Mouse (Mus musculus): ENCODE measurements at regions not wholly inside any gene's neighbourhood (a gene's known extent, or its start where the extent isn't known, plus 50 kb on each side); places are given as distances from the start of the nearest gene placed in this dataset.
"Not testable (repeated sequence)": the region's sequence is repeated elsewhere in the genome, so short reads cannot be mapped to it uniquely, and the experiment has no call there.

GRCm38 (mm10) chr7:113010150-113010549, 56.4 kb downstream of the Rassf10 start:
- DNase-seq (ENCODE audit: low spot score) = no peak

- no peak for DNase-seq (ENCODE audit: low spot score)
These were observed 63.5 kb downstream of the Rassf10 start for GRCm38 (mm10) chr7:113017092-113017755.

- DNase-seq (ENCODE audit: low spot score) = no peak
These were observed 67.7 kb downstream of the Rassf10 start for GRCm38 (mm10) chr7:113021412-113021811.

- no peak for DNase-seq (ENCODE audit: low spot score)
These were observed 68.8 kb downstream of the Rassf10 start for GRCm38 (mm10) chr7:113022516-113022915.

DNA sequence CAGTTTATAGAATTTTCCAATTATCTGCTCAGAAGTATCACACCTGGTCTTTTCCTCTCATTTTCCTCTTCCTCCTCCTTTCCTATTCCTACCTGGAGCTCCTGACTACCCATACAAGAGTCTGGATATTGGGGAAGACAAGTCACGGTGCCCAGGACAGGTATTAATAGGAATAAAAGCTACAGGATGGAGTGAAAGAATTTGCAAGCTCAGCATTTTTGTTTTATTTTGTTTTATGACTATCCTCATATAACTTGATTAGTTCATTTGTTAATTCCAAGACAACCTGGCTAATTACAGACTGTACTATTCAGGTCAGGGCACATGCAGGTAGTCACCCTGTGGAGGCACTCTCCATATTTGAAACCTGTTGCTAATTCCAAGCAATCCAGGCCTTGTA, 72.0 kb downstream of the Rassf10 start:
- no peak for DNase-seq (ENCODE audit: low spot score)

DNA sequence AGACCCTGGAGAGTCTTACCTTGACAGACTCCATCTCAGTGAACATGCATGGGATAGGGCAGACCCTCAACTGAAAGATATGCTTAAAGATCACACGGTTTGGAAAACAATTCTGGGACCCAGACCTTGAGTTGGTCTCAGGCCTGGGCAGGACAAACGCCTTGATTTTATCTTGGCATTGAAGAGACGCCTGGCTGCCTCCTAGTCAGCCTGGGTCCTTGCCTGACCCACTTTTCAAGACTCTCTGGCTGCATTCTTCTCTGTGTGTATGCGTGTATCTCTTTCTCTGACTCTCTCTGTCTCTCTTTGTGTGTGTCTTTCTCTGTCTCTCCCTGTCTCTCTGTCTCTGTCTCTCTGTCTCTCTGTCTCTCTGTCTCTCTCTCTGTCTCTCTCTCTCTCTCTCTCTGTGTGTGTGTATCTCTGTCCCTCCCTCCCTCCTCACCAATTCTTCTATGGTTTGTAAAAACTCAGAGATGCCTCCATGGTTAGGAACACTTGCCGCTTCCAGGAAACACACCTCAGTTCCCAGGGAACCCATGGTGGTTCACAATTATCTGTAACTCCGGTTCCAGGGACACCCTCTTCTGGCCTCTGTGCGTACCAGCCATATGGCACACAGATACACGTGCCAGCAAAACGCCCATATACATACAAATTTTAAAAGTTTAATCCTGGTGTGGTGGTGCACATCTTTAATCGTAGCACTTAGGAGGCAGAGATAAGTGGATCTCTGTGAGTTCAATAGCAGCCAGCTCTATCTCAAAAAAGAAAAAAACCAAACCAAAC, 72.7 kb downstream of the Rassf10 start:
- DNase-seq (ENCODE audit: low spot score) = no peak

GRCm38 (mm10) chr7:113027125-113027801, 73.5 kb downstream of the Rassf10 start:
- no peak for DNase-seq (ENCODE audit: low spot score)

DNA sequence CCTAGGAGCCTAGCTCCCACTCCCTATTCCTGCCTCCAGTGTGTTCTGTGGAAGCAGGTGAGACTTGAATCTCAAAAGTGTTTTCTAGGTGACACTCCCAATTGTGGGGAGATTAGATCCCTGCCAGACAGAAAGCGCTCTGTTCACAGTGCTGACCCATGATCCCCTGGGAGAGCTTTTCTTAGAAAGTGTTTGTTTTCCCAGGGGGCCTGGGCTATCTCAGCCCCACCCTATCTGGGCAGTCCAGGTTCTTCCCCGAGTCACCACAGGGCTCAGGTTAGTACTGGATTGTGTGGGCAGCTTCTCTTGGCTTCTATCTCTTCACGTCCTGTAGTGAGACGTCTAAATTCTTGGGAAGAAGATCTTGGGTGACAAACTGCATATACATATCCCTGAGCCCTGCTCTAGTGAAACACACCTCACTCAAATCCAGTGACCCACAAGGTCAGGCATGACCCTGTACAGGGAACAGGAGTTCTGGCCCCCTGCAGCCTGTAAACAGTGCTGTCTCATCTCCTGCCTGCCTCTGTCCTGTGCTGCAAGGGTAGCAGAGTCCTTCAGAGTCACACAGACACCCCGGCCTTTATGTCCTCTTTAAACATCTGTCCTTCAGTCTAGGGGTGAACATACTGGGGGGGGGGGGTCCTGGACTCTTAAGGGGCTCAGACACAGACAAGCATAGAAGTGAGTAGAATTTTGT, 76.4 kb downstream of the Rassf10 start:
- no peak for DNase-seq (ENCODE audit: low spot score)

GRCm38 (mm10) chr7:113035751-113036150, 82.0 kb downstream of the Rassf10 start:
- DNase-seq (ENCODE audit: low spot score) = no peak

DNA sequence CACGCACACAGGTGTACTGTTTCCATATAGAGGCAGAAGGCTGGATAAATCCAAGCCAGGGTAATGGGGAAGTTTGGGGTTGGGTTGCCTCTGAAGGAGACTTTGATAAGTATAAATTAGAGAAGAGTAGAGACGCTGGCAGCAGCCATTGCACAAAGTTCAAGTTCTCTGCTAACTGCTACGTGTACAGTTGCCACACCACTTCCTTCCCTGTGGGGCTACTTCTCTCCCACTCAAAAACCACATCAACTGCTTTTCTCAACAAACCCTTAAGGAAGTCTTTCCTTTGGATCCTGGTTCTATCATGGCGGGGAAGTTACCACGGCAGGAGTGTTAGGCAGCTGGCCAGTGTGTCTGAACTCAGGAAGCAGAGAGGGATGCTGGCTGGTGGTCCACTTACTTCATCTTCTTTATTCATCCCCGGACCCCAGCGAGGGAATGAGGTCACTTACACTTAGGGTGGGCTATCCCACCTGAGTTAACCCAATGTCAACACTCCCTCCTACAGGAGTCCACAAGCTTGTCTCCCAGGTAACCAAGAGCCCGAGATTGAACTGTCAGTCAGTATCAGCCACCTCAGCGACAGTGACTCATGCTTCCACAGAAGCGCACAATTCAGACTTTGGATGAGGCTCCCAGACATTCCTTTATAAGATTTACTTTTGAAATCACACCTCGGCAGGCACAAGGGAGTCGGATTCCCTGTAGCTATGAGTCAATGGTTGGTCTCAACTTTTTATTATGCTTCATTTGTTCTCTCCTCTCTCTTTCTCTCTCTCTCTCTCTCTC, 84.3 kb downstream of the Rassf10 start:
- peak; percentile 24 for DNase-seq (ENCODE audit: low spot score)

GRCm38 (mm10) chr7:113038906-113039671, 85.3 kb downstream of the Rassf10 start:
- DNase-seq (ENCODE audit: low spot score) = no peak

- not testable (repeated sequence) for DNase-seq (ENCODE audit: low spot score)
These were observed 91.9 kb downstream of the Rassf10 start for GRCm38 (mm10) chr7:113045613-113046159.

GRCm38 (mm10) chr7:113046406-113046805, 92.6 kb downstream of the Rassf10 start:
- no peak for DNase-seq (ENCODE audit: low spot score)

DNA sequence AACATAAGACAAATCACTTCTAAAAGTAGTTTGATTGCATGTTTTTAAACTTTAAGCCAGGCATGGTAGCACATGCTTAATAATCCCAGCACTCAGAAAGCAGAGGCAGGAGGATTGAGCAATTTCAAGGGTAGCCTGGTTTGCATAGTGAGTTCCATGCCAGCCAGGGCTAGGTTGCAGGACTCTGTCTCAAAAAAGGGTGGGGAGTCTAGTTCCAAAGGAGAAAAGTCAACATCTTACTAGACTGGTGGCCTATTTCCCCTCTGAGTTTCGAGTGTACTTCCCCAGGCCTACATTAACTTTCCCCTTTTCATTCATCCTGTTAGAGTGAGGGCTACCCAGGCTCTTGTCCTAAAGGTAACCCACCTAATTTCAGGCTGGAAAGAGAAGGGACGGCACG, 93.8 kb downstream of the Rassf10 start:
- no peak for DNase-seq (ENCODE audit: low spot score)

GRCm38 (mm10) chr7:113048097-113048795, 94.5 kb downstream of the Rassf10 start:
- DNase-seq (ENCODE audit: low spot score) = peak; percentile 39

GRCm38 (mm10) chr7:113049440-113049839, 95.7 kb downstream of the Rassf10 start:
- DNase-seq (ENCODE audit: low spot score) = no peak

GRCm38 (mm10) chr7:113052952-113053351, 99.2 kb downstream of the Rassf10 start:
- no peak for DNase-seq (ENCODE audit: low spot score)

DNA sequence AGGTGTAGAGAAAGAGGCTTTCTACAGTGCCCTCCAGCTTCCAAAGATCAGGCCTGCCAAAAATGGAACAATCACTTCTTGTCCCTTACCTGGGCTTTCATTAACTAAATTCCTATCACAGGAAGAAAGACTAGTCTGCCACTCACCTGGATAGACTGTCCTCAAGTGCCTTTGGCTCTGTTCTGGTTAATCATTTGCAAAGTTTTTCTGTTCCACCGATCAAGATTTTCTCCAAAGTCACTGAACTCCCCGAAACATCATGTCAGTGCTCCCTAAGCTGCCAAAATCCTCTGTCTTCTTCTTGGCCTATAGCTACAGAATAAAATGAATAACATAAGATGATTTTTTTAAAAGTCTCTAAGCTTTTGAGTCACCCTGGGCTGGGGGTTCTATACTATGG, 102.7 kb downstream of the Rassf10 start:
- no peak for DNase-seq (ENCODE audit: low spot score)

- no peak for DNase-seq (ENCODE audit: low spot score)
These were observed 105.6 kb downstream of the Rassf10 start for GRCm38 (mm10) chr7:113059211-113059966.
